28 mouse cellular contexts compared by ENCODE assay signal in genomic region chr7:114762660-114763059, GRCm38 (mm10). TPM values are rescaled to one million over a fixed set of nuclear protein-coding genes. Genes with fewer than 3 reads are reported as not detected.
DNase-seq lines count a peak whose midpoint lies in the region; ATAC-seq and TF ChIP-seq lines count a peak whose summit lies in the region.
"Had no signal": no experiment of that assay in that cellular context is flagged by ENCODE, and none has a peak within 500 bp of the region (broad histone marks: within the 10 kb centered on the region; RNA-seq: fewer than 3 reads in every experiment).

No protein-coding gene starts in this region.

- no peaks in the 10 kb centered on the region for H3K79me2 ChIP-seq in MEL (ENCODE audit: control insufficient read depth, insufficient read depth, low read length, poor library complexity)

- H3K27me3 ChIP-seq in heart, embryonic 13.5 days (replicated peaks): no peaks in the 10 kb centered on the region
- H3K27me3 ChIP-seq in heart, embryonic 12.5 days (replicated peaks): no peaks in the 10 kb centered on the region
- H3K27me3 ChIP-seq in MEL (ENCODE audit: control insufficient read depth in 1 of 2, insufficient read depth in 2 of 2, low read length in 2 of 2): no peaks in the 10 kb centered on the region
- H3K27me3 ChIP-seq in heart, postnatal 0 days (ENCODE audit: control insufficient read depth, insufficient read depth, low read length): no peaks in the 10 kb centered on the region
- H3K27me3 ChIP-seq: embryonic facial prominence, embryonic 13.5 days; forebrain, embryonic 13.5 days; midbrain, embryonic 12.5 days; neural tube, embryonic 15.5 days had no signal

- no peak overlapping the region for H3K9ac ChIP-seq in heart, embryonic 13.5 days
- H3K9ac ChIP-seq in heart, embryonic 12.5 days: no peak overlapping the region
- no peak overlapping the region for H3K9ac ChIP-seq in MEL (ENCODE audit: control insufficient read depth, low read depth, low read length, poor library complexity, severe bottlenecking)
- no peak overlapping the region for H3K9ac ChIP-seq in heart, postnatal 0 days (replicated peaks; ENCODE audit: low read depth, low read length)
- H3K9ac ChIP-seq: embryonic facial prominence, embryonic 13.5 days; forebrain, embryonic 13.5 days; midbrain, embryonic 12.5 days; neural tube, embryonic 15.5 days had no signal

- WGBS in heart, embryonic 13.5 days: 36% methylated on average over 2 of the region's 2 CpGs
- 41% methylated on average over 2 of the region's 2 CpGs for WGBS in heart, embryonic 12.5 days
- 21% methylated on average over 2 of the region's 2 CpGs for WGBS in heart, postnatal 0 days

- H3K36me3 ChIP-seq in heart, embryonic 13.5 days: no peaks in the 10 kb centered on the region
- no peaks in the 10 kb centered on the region for H3K36me3 ChIP-seq in heart, embryonic 12.5 days
- H3K36me3 ChIP-seq in MEL (ENCODE audit: control insufficient read depth in 1 of 2, insufficient read depth in 2 of 2, low read length in 2 of 2): no peaks in the 10 kb centered on the region
- no peaks in the 10 kb centered on the region for H3K36me3 ChIP-seq in heart, postnatal 0 days (replicated peaks; ENCODE audit: control insufficient read depth, insufficient read depth, low read length)
- H3K36me3 ChIP-seq: embryonic facial prominence, embryonic 13.5 days; midbrain, embryonic 12.5 days; neural tube, embryonic 15.5 days had no signal

- H3K4me2 ChIP-seq in heart, embryonic 13.5 days: no peak overlapping the region
- H3K4me2 ChIP-seq in heart, embryonic 12.5 days: no peak overlapping the region
- no peak overlapping the region for H3K4me2 ChIP-seq in heart, postnatal 0 days (ENCODE audit: low read depth, low read length)
- H3K4me2 ChIP-seq: embryonic facial prominence, embryonic 13.5 days; forebrain, embryonic 13.5 days; midbrain, embryonic 12.5 days; neural tube, embryonic 15.5 days had no signal

- TF ChIP-seq POLR2A in MEL (IDR thresholded peaks at IDR 0.05; ENCODE audit: control insufficient read depth in 1 of 2, insufficient read depth in 1 of 2, low read depth in 1 of 2, low read length in 2 of 2, poor library complexity in 1 of 2): no peak

- no peak overlapping the region for H3K4me3 ChIP-seq in heart, embryonic 13.5 days
- no peak overlapping the region for H3K4me3 ChIP-seq in heart, embryonic 12.5 days
- no peak overlapping the region for H3K4me3 ChIP-seq in MEL (ENCODE audit: control insufficient read depth in 1 of 2, insufficient read depth in 1 of 2, low read depth in 2 of 2, low read length in 2 of 2)
- no peak overlapping the region for H3K4me3 ChIP-seq in heart, postnatal 0 days (ENCODE audit: low read depth, low read length)
- H3K4me3 ChIP-seq: embryonic facial prominence, embryonic 13.5 days; erythroblast, embryonic 14.5 days; forebrain, embryonic 13.5 days; gastrocnemius, adult 2 months; midbrain, embryonic 12.5 days; neural tube, embryonic 15.5 days had no signal

- peak overlapping the region; percentile 55; the same call in 1 of the 2 replicates for H3K27ac ChIP-seq in heart, embryonic 13.5 days (replicated peaks)
- no peak overlapping the region for H3K27ac ChIP-seq in heart, embryonic 12.5 days (ENCODE audit: poor library complexity, severe bottlenecking)
- no peak overlapping the region for H3K27ac ChIP-seq in MEL (ENCODE audit: control insufficient read depth, low read depth, low read length)
- H3K27ac ChIP-seq in heart, postnatal 0 days (ENCODE audit: low read depth): peak overlapping the region; percentile 50
- H3K27ac ChIP-seq: embryonic facial prominence, embryonic 13.5 days; forebrain, embryonic 13.5 days; gastrocnemius, adult 2 months; midbrain, embryonic 12.5 days; neural tube, embryonic 15.5 days; stomach, postnatal 0 days had no signal

- no peak for TF ChIP-seq CTCF in MEL (IDR thresholded peaks at IDR 0.05 in 2 of 3, conservative IDR thresholded peaks at IDR 0.05 in 1 of 3; ENCODE audit: control insufficient read depth in 1 of 3, insufficient read depth in 1 of 3, low read depth in 2 of 3, low read length in 3 of 3, poor library complexity in 1 of 3, severe bottlenecking in 1 of 3)
- no peak for TF ChIP-seq CTCF in heart, postnatal 0 days (IDR thresholded peaks at IDR 0.05; ENCODE audit: low read depth)

- no peak for ATAC-seq in heart, embryonic 13.5 days (ENCODE audit: extremely low read depth, insufficient number of reproducible peaks, low FRiP score, low TSS enrichment)
- no peak for ATAC-seq in heart, embryonic 12.5 days (ENCODE audit: insufficient number of reproducible peaks, low FRiP score)
- 0 out of 2 replicates have a peak, but pooled peaks have one; percentile 55 for ATAC-seq in heart, postnatal 0 days (ENCODE audit: insufficient read depth, low read depth)
- ATAC-seq: forebrain, embryonic 13.5 days had no signal

- TF ChIP-seq RAD21 in MEL (IDR thresholded peaks at IDR 0.05; ENCODE audit: low read depth, low read length): no peak

- peak; percentile 15 for DNase-seq in adrenal gland, postnatal 10 days
- no peak for DNase-seq in adrenal gland, postnatal 4 days (ENCODE audit: low spot score in 2 of 2)
- DNase-seq in MEL (ENCODE audit: low read depth, low spot score): no peak
- peak; percentile 44 for DNase-seq in heart, postnatal 0 days (ENCODE audit: low spot score)
- DNase-seq in cerebellum, postnatal 36 days: no peak
- no peak for DNase-seq in frontal cortex, postnatal 14 days (ENCODE audit: low spot score in 2 of 2)
- DNase-seq: cerebellum, adult 11-12 months; cerebellum, postnatal 10 days; gastrocnemius, adult 2 months; kidney, adult 11 months; kidney, postnatal 25 days; layer of hippocampus, postnatal 36 days; lung, postnatal 10 days; thymus, adult 2 months; thymus, postnatal 4 days had no signal

- H3K9me3 ChIP-seq in heart, embryonic 13.5 days: no peaks in the 10 kb centered on the region
- no peaks in the 10 kb centered on the region for H3K9me3 ChIP-seq in heart, embryonic 12.5 days (replicated peaks)
- no peaks in the 10 kb centered on the region for H3K9me3 ChIP-seq in MEL (replicated peaks; ENCODE audit: insufficient read depth, low read length)
- no peaks in the 10 kb centered on the region for H3K9me3 ChIP-seq in heart, postnatal 0 days (replicated peaks; ENCODE audit: control insufficient read depth, low read length)
- H3K9me3 ChIP-seq: embryonic facial prominence, embryonic 13.5 days; forebrain, embryonic 13.5 days; midbrain, embryonic 12.5 days; neural tube, embryonic 15.5 days had no signal

- no peak for TF ChIP-seq EP300 in MEL (IDR thresholded peaks at IDR 0.05; ENCODE audit: low read depth in 1 of 2, low read length in 2 of 2)
- no peak for TF ChIP-seq EP300 in heart, postnatal 0 days (IDR thresholded peaks at IDR 0.05; ENCODE audit: low read depth)

- peaks cover 18% of the 10 kb centered on the region for H3K4me1 ChIP-seq in heart, embryonic 13.5 days
- H3K4me1 ChIP-seq in heart, embryonic 12.5 days (replicated peaks): peaks cover 10% of the 10 kb centered on the region; the same call in 1 of the 2 replicates
- H3K4me1 ChIP-seq in MEL (ENCODE audit: control insufficient read depth in 1 of 2, insufficient read depth in 2 of 2, low read length in 2 of 2): no peaks in the 10 kb centered on the region
- peaks cover 23% of the 10 kb centered on the region for H3K4me1 ChIP-seq in heart, postnatal 0 days (ENCODE audit: control insufficient read depth, insufficient read depth)
- H3K4me1 ChIP-seq: embryonic facial prominence, embryonic 13.5 days; forebrain, embryonic 13.5 days; midbrain, embryonic 12.5 days; neural tube, embryonic 15.5 days had no signal

TF ChIP-seq in MEL, 35 proteins besides CTCF, POLR2A, EP300 and RAD21:
- TF ChIP-seq TCF12 (IDR thresholded peaks at IDR 0.05; ENCODE audit: low read depth, low read length) (0 out of 2 replicates have a peak, but pooled peaks have one; percentile 13), TBP (IDR thresholded peaks at IDR 0.05; ENCODE audit: low read depth, low read length) (no peak)
TF ChIP-seq in MEL: peak in this region for 1.

RNA-seq across cellular contexts. Expression of gene Insc, which starts 19.2 kb away (rescaled TPM):
- 1 to 10 TPM; 3.7 to 8.1 TPM for total RNA-seq in adrenal gland, postnatal 10 days (2021)
- 1 to 10 TPM; 2.8 to 7.3 TPM for total RNA-seq in adrenal gland, postnatal 4 days (2021)
- 4.3 and 5.2 TPM in 2 replicates for polyA plus RNA-seq in heart, embryonic 13.5 days (2015; fragmentation: Nextera tagmentation; extraction: Ambion mirVana)
- 1.5 and 1.9 TPM in 2 replicates for polyA plus RNA-seq in heart, embryonic 12.5 days (2016; fragmentation: Nextera tagmentation; extraction: Ambion mirVana)
- not detected in 2 replicates for total RNA-seq in MEL (2012; rRNA removed)
- not detected for polyA plus RNA-seq in MEL (2012; ENCODE audit: insufficient read depth in 1 of 2, insufficient read length in 2 of 2, low read depth in 1 of 2, low replicate concordance in 2 of 2, missing spikeins in 1 of 2)
- total RNA-seq in heart, postnatal 0 days (2014; rRNA removed; ENCODE audit: low replicate concordance): 16.8 and 22.5 TPM in 2 replicates
- polyA plus RNA-seq in heart, postnatal 0 days (2015; fragmentation: Nextera tagmentation; extraction: Ambion mirVana): 3.2 and 3.7 TPM in 2 replicates

RNA-seq across cellular contexts. Expression of gene Calcb, which starts 44.2 kb away (rescaled TPM):
- not detected for total RNA-seq in adrenal gland, postnatal 10 days (2021)
- total RNA-seq in adrenal gland, postnatal 4 days (2021): not detected
- polyA plus RNA-seq in heart, embryonic 13.5 days (2015; fragmentation: Nextera tagmentation; extraction: Ambion mirVana): 0.15 TPM in 1 of 2 replicates, not detected in the other
- 0.27 TPM in 1 of 2 replicates, not detected in the other for polyA plus RNA-seq in heart, embryonic 12.5 days (2016; fragmentation: Nextera tagmentation; extraction: Ambion mirVana)
- not detected in 2 replicates for total RNA-seq in MEL (2012; rRNA removed)
- not detected for polyA plus RNA-seq in MEL (2012; ENCODE audit: insufficient read depth in 1 of 2, insufficient read length in 2 of 2, low read depth in 1 of 2, low replicate concordance in 2 of 2, missing spikeins in 1 of 2)
- total RNA-seq in heart, postnatal 0 days (2014; rRNA removed; ENCODE audit: low replicate concordance): 0.58 and 1.3 TPM in 2 replicates
- 0.65 and 1.7 TPM in 2 replicates for polyA plus RNA-seq in heart, postnatal 0 days (2015; fragmentation: Nextera tagmentation; extraction: Ambion mirVana)
- total RNA-seq: gastrocnemius, adult 2 months; layer of hippocampus, postnatal 36 days; left cerebral cortex, postnatal 10 days; liver, adult 2 months had no signal
- polyA plus RNA-seq: erythroblast, embryonic 14.5 days; forebrain, embryonic 13.5 days; hindbrain, embryonic 11.5 days; limb, embryonic 11.5 days; liver, adult 2 months; liver, embryonic 16.5 days had no signal

Comparison
In these comparisons a context has a peak if more than half of its experiments do, and no peak if none do; other contexts are left out.
1. DNase-seq: peak in adrenal gland, postnatal 10 days (single experiment) and heart, postnatal 0 days (single experiment); none in adrenal gland, postnatal 4 days (0 of 2), MEL (single experiment), cerebellum, postnatal 36 days (0 of 2) and frontal cortex, postnatal 14 days (0 of 2).
2. H3K27ac ChIP-seq: peak in heart, embryonic 13.5 days (single experiment) and heart, postnatal 0 days (single experiment); none in heart, embryonic 12.5 days (single experiment) and MEL (single experiment).